Mouse (Mus musculus): ENCODE measurements around the gene Gm13695.
A peak's percentile ranks its signal among the peaks of the same experiment; 100 is the strongest.
"Not testable (repeated sequence)": the region's sequence is repeated elsewhere in the genome, so short reads cannot be mapped to it uniquely, and the experiment has no call there.

Gm13695 gene

DNA sequence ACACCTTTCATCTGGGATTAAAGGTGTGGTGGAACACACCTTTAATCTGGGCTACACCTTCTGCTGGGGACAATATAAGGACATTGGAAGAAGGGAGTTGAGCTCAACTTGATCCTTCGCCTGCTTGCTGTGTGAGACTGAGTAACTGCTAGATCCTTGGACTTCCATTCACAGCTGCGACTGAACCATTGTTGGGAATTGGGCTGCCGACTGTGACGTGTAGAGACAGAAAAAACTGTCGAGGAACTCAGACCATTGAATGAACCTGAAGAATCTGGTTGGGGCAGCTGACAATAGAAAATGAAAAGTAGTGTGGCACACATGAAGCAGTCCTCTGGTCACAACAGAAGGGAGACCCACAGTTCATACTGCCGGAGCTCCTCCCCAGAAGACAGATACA lies at the start of gene Gm13695:
Gene Gm13695 (plus strand): TSS at position 301 of the 400 bp plus-strand sequence.
- not testable (repeated sequence) for DNase-seq (ENCODE audit: low spot score in 2 of 2)

DNA sequence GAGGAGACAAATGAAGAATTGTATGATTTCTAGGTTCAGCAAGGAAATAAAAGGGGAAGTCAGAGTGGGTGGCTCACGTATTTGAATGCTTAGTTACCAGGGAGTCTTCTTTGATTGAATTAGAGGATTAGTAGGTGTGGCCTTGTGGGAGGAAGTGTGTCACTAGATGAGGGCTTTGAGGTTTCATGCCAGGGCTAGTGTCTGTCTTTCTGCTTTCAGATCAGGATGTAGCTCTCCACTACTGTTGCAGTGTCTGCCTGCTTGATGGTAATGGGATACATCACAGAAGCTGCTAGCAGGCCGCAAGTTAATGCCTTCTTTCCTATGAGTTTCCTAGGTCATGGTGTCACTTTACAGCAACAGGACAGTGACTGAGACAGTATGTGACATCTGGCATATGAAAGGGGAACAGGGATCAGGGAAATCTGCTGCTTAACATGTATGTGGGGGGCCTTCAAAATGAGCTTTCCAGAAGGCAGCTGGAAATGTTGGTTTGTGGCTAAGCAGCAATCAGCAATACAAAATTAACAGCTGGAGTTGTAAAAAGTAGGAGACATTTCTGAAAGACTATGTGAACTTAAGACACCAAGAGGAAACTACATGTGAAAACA lies 37.5 kb upstream of the Gm13695 start:
- DNase-seq (ENCODE audit: low spot score in 2 of 2): peak; percentile 62 to 71

DNA sequence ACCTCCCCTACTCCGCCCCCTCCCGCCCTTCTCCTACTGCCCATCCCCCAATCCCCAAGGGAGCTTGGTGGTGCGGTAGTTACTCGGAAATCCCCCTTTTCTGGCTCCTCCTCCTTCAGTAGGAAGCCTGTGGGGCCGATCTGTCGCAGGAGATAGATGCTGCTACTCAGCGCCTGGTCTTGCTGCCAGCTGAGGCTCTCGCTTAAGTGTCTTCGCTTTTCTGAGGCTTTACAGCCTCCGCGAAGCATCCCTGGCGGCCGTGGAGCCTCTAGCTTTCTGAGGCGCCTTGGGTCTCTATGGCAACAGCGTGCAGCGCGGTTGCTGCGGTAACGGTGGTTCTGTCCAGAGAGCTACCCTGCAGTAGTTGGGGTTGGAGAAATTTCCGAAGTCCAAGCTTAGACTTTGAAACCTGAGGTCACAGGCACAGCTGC lies 26.2 kb upstream of the Gm13695 start, which contains the start of gene Zswim2:
Gene Zswim2 (minus strand): TSS at position 298 of the 431 bp plus-strand sequence.
- DNase-seq (ENCODE audit: low spot score in 2 of 2): peak; percentile 27 to 39

DNA sequence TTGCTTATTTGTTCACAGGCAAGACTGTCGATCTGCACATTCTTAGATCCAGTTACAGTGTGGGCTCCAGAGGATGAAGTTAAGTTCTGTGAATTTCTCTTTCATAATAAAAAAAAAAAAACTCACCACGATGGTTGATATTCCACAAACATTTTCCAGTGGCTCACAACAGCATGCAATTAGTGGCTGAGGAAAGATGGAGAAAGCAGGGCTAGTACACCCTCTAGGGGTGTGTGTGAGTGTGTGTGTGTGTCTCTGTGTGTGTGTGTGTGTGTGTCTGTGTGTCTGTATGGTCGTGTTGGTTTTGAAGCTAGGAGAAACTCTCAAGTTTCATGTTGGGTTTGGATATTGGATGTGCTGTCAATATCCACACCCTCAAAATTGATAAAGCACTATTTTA lies 25.7 kb upstream of the Gm13695 start:
- DNase-seq (ENCODE audit: low spot score in 2 of 2): no peak

DNA sequence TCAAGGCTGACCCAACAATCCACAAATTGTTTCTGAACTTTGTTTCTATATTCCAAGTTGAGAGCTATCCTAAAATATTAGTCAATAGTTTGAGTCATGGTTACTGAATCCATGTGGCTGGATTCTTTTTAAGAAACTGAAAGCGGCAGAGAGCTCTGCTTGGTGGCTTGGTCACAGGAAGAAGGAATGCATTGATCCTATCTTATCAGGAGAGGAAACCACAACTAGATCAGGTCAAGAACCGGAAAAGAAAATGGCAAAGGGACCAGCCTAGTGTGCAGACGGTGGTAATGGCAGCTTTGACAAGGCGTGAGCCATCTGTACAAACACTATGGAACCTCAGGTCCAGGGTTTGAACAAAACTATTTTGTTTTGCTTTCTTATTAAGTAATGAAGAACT lies 25.3 kb upstream of the Gm13695 start:
- DNase-seq (ENCODE audit: low spot score in 2 of 2): no peak

DNA sequence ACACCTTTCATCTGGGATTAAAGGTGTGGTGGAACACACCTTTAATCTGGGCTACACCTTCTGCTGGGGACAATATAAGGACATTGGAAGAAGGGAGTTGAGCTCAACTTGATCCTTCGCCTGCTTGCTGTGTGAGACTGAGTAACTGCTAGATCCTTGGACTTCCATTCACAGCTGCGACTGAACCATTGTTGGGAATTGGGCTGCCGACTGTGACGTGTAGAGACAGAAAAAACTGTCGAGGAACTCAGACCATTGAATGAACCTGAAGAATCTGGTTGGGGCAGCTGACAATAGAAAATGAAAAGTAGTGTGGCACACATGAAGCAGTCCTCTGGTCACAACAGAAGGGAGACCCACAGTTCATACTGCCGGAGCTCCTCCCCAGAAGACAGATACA lies 11.7 kb upstream of the Gm13695 start, which contains the start of gene Gm13698:
Gene Gm13698 (plus strand): TSS at position 301 of the 400 bp plus-strand sequence.
- DNase-seq (ENCODE audit: low spot score in 2 of 2): not testable (repeated sequence)

DNA sequence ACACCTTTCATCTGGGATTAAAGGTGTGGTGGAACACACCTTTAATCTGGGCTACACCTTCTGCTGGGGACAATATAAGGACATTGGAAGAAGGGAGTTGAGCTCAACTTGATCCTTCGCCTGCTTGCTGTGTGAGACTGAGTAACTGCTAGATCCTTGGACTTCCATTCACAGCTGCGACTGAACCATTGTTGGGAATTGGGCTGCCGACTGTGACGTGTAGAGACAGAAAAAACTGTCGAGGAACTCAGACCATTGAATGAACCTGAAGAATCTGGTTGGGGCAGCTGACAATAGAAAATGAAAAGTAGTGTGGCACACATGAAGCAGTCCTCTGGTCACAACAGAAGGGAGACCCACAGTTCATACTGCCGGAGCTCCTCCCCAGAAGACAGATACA lies 5.9 kb upstream of the Gm13695 start, which contains the start of gene Gm13693:
Gene Gm13693 (plus strand): TSS at position 301 of the 400 bp plus-strand sequence.
- not testable (repeated sequence) for DNase-seq (ENCODE audit: low spot score in 2 of 2)

DNA sequence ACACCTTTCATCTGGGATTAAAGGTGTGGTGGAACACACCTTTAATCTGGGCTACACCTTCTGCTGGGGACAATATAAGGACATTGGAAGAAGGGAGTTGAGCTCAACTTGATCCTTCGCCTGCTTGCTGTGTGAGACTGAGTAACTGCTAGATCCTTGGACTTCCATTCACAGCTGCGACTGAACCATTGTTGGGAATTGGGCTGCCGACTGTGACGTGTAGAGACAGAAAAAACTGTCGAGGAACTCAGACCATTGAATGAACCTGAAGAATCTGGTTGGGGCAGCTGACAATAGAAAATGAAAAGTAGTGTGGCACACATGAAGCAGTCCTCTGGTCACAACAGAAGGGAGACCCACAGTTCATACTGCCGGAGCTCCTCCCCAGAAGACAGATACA lies 5.7 kb downstream of the Gm13695 start, which contains the start of gene Gm13696:
Gene Gm13696 (plus strand): TSS at position 301 of the 400 bp plus-strand sequence.
- DNase-seq (ENCODE audit: low spot score in 2 of 2): not testable (repeated sequence)

DNA sequence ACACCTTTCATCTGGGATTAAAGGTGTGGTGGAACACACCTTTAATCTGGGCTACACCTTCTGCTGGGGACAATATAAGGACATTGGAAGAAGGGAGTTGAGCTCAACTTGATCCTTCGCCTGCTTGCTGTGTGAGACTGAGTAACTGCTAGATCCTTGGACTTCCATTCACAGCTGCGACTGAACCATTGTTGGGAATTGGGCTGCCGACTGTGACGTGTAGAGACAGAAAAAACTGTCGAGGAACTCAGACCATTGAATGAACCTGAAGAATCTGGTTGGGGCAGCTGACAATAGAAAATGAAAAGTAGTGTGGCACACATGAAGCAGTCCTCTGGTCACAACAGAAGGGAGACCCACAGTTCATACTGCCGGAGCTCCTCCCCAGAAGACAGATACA lies 11.5 kb downstream of the Gm13695 start, which contains the start of gene Gm13694:
Gene Gm13694 (plus strand): TSS at position 301 of the 400 bp plus-strand sequence.
- not testable (repeated sequence) for DNase-seq (ENCODE audit: low spot score in 2 of 2)

DNA sequence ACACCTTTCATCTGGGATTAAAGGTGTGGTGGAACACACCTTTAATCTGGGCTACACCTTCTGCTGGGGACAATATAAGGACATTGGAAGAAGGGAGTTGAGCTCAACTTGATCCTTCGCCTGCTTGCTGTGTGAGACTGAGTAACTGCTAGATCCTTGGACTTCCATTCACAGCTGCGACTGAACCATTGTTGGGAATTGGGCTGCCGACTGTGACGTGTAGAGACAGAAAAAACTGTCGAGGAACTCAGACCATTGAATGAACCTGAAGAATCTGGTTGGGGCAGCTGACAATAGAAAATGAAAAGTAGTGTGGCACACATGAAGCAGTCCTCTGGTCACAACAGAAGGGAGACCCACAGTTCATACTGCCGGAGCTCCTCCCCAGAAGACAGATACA lies 17.3 kb downstream of the Gm13695 start, which contains the start of gene Gm13697:
Gene Gm13697 (plus strand): TSS at position 301 of the 400 bp plus-strand sequence.
- DNase-seq (ENCODE audit: low spot score in 2 of 2): not testable (repeated sequence)

DNA sequence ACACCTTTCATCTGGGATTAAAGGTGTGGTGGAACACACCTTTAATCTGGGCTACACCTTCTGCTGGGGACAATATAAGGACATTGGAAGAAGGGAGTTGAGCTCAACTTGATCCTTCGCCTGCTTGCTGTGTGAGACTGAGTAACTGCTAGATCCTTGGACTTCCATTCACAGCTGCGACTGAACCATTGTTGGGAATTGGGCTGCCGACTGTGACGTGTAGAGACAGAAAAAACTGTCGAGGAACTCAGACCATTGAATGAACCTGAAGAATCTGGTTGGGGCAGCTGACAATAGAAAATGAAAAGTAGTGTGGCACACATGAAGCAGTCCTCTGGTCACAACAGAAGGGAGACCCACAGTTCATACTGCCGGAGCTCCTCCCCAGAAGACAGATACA lies 23.1 kb downstream of the Gm13695 start, which contains the start of gene Gm13691:
Gene Gm13691 (plus strand): TSS at position 301 of the 400 bp plus-strand sequence.
- not testable (repeated sequence) for DNase-seq (ENCODE audit: low spot score in 2 of 2)

DNA sequence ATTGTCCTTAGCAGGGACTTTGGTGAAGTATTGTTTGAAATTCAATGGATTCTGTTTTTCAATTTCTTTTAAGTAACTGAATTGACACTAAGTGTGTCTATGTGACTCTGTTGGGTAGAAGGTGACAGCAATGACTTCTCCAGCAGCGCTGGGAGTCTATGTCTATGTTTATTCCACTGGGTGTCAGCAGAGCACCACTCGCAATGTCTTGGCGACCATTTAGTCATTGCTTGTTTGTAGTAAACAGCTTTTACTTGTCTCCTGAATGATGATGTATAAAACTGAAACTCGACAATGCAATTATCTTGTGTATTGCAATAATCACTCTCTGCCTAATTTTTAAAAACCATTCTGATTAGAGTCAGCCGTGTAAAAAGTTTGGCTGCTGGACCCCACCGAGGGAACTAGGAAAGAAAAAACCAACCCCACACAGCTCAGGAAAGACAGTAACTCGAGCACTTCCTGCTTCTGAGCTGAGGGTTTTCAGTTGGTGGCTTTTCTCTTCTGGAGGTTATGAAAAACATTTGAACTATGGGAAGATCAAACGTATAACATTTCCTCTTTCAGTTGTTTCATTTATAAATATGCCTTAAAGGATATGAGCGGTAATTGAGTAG lies 26.6 kb downstream of the Gm13695 start:
- peak; percentile 30 to 43 for DNase-seq (ENCODE audit: low spot score in 2 of 2)

DNA sequence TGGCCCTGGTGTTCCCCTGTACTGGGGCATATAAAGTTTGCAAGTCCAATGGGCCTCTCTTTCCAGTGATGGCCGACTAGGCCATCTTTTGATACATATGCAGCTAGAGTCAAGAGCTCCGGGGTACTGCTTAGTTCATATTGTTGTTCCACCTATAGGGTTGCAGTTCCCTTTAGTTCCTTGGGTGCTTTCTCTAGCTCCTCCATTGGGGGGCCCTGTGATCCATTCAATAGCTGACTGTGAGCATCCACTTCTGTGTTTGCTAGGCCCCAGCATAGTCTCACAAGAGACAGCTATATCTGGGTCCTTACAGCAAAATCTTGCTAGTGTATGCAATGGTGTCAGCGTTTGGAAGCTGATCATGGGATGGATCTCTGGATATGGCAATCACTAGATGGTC lies 27.4 kb downstream of the Gm13695 start:
- not testable (repeated sequence) for DNase-seq (ENCODE audit: low spot score in 2 of 2)

DNA sequence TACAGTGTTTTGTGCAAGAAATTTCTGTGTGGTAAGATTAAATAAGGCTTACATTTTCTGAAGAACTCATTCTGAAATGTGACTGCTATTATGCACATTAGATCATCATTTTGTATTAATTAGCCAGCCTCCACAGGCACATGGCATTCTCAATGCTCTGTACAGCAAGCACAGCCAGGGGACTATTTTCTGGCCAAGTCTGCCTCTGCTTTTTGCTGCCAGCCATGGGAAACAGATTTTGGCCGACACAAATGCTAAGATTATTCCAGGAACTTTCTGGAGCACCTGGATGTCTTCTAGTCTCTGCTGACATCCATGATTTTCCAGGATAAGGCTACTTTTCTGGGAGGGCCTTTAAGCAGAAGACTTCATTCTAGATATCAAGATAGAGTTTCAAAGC lies 41.8 kb downstream of the Gm13695 start:
- DNase-seq (ENCODE audit: low spot score in 2 of 2): no peak

DNA sequence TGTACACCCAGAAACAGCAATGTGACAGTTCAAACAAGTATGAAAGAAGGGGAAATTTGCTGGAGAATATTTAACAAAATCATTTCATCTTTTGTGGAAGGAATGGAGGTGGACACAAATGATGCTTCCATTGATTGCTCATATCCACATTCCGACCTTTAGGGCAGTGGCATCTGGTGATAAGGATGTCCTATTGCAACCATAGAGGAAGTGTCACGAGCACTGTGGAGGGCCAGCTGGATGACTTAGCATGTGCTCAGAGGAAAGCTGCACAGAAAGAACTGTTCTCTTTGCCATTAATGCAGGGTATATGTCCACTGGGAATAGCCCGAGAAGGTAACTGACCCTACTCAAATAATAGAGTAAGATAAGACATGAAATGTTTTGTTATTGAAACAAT lies 42.7 kb downstream of the Gm13695 start:
- DNase-seq (ENCODE audit: low spot score in 2 of 2): no peak

DNA sequence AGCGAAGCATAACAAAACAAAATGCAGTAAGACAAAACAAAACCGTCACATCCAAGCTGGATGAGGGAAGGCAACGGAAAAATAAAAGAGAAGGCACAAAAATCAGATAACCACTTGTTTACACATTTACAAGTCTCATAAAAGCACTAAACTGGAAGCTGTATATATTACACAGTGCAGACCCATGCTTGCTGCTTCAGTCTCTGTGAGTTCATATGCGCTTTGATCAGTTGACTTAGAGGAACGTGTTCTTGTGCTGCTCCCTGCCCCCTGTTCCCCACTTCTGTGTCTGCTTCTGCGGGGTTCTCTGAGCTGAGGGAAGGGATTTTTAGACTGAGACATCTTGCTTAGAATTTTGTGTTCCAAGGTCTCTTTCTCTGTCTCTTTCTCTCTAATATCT lies 47.5 kb downstream of the Gm13695 start:
- DNase-seq (ENCODE audit: low spot score in 2 of 2): no peak

DNA sequence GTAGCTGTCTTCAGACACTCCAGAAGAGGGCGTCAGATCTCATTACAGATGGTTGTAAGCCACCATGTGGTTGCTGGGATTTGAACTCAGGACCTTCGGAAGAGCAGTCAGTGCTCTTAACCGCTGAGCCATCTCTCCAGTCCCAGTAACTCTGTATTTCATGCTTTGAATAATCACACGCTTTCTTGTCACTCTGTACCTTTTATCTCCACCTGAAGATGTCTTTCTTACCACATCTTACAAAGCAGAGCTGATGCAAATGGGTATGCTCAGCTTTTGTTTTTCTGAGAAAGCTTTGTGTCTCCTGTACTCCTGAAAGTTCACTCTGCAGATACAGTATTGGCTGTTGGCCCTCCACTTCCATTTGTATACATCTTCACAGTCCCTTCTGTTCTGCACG lies 49.2 kb downstream of the Gm13695 start:
- not testable (repeated sequence) for DNase-seq (ENCODE audit: low spot score in 2 of 2)

DNA sequence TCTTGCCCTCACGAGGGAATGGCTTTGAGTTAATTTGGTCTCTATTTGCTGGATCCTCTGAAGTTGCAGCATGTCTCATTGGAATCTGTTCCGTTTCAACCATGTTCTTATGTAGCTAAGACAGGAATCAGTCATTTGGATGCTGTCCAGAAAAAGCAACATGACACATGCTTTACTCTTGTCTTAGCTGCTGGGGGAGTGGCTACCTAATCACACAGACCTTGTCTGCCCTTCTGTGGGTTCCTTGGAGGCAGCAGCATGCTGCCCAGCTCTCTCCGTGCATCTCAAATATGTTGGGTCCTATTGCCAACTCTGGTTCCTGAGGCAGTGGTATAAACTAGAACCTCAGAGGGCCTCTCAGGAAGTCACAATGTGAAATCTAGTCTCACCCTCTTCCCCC lies 51.2 kb downstream of the Gm13695 start:
- no peak for DNase-seq (ENCODE audit: low spot score in 2 of 2)
